Mouse (Mus musculus): ENCODE measurements around the gene Pnn. TPM values are rescaled to one million over a fixed set of nuclear protein-coding genes. Genes with fewer than 3 reads are reported as not detected.

Pnn gene
- 100 to 1,000 TPM; 105 to 125 TPM for polyA plus RNA-seq (2017; shearing (Covaris generic))

GRCm38 (mm10) chr12:59066448-59067077, at the start of gene Pnn:
Gene Pnn (plus strand): TSS chr12:59066884.

DNA sequence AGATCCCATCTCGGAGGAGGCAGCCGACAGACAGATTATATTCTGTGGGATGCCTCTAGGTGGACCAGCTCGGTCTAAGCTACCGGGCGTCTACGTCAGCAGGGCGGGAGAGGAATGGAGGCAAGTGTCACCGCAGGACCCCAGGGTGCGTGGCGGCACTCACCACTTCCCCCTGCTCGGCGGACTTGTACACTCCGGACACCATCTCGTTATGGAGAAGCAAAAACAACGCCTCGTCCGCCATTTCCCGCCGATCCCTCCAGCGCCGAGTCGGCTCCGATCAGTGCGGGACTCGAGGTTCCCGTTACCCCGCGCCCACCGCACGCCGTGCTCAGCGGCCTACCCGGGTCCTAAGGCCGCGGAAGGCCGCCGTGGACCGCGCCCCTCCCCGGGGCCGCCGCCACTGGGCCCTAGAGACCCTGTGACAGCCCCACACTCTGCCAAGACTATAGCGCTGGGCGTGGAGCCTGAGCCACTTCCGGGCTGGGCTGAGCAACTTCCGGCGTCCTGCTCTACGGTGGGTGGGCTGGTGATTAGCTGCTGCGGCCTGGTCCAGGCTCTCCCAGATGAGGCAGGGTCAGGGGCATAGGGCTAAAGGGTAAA, 5.6 kb upstream of the Pnn start, which contains the start of gene Trappc6b:
Gene Trappc6b, minus strand, starts transcription at position 480 of the 603 bp plus-strand sequence.

GRCm38 (mm10) chr12:59095104-59096025, 28.7 kb downstream of the Pnn start, which contains the start of gene Mia2:
Gene Mia2 (plus strand): TSS chr12:59095799.

Other genes starting within 250 kb of the Pnn start
- 10 to 100 TPM; 26.5 to 34.7 TPM for gene Sec23a, start 54.9 kb upstream of the Pnn start, polyA plus RNA-seq (2017; shearing (Covaris generic))
- gene Gemin2, start 53.5 kb upstream of the Pnn start, polyA plus RNA-seq (2017; shearing (Covaris generic)), result 10 to 100 TPM; 24.8 to 28.1 TPM
- 100 to 1,000 TPM; 104 to 120 TPM for gene Trappc6b, start 5.4 kb upstream of the Pnn start, polyA plus RNA-seq (2017; shearing (Covaris generic))
- 100 to 1,000 TPM; 139 to 179 TPM for gene Mia2, start 28.9 kb downstream of the Pnn start, polyA plus RNA-seq (2017; shearing (Covaris generic))
- gene Fbxo33, start 152.8 kb downstream of the Pnn start, polyA plus RNA-seq (2017; shearing (Covaris generic)), result 10 to 100 TPM; 40.6 to 50.9 TPM